Mouse (Mus musculus) C2C12 (cell line): ENCODE results near the gene Creg1.

Experiments
- CEBPB ChIP-seq: IDR thresholded peaks from one replicate; pipeline ENCODE4 v1.6.1; 2011; ENCODE audit warnings: low read depth, mild to moderate bottlenecking, control low read depth, moderate library complexity
- CTCF ChIP-seq: IDR thresholded peaks from one replicate; pipeline ENCODE4 v1.5.1; 2011; ENCODE audit not compliant: control insufficient read depth, insufficient read depth, insufficient read length
- FOSL1 ChIP-seq: IDR thresholded peaks from one replicate; pipeline ENCODE4 v1.8.0; 2011; ENCODE audit warnings: mild to moderate bottlenecking, low read length; ENCODE audit not compliant: poor library complexity, insufficient read depth, severe bottlenecking
- MAX ChIP-seq: IDR thresholded peaks from one replicate; pipeline ENCODE4 v1.6.1; 2011; ENCODE audit warnings: mild to moderate bottlenecking, control low read depth
- MYOG ChIP-seq: IDR thresholded peaks from one replicate; pipeline ENCODE4 v1.6.1; 2011; ENCODE audit not compliant: control insufficient read depth, insufficient read length; ENCODE audit errors: extremely low read depth

- TF ChIP-seq MYOG: no peak
- TF ChIP-seq MAX: no peak
- no peak for TF ChIP-seq CTCF
- TF ChIP-seq CEBPB: no peak
- TF ChIP-seq FOSL1: no peak
Measured at GRCm38 (mm10) chr1:165816391-165816790, 52.8 kb downstream of the Creg1 start.
